Mouse (Mus musculus): ENCODE results near the gene Tradd.
"Not testable (repeated sequence)": the region's sequence is repeated elsewhere in the genome, so short reads cannot be mapped to it uniquely, and the experiment has no call there.

The Tradd gene

DNA sequence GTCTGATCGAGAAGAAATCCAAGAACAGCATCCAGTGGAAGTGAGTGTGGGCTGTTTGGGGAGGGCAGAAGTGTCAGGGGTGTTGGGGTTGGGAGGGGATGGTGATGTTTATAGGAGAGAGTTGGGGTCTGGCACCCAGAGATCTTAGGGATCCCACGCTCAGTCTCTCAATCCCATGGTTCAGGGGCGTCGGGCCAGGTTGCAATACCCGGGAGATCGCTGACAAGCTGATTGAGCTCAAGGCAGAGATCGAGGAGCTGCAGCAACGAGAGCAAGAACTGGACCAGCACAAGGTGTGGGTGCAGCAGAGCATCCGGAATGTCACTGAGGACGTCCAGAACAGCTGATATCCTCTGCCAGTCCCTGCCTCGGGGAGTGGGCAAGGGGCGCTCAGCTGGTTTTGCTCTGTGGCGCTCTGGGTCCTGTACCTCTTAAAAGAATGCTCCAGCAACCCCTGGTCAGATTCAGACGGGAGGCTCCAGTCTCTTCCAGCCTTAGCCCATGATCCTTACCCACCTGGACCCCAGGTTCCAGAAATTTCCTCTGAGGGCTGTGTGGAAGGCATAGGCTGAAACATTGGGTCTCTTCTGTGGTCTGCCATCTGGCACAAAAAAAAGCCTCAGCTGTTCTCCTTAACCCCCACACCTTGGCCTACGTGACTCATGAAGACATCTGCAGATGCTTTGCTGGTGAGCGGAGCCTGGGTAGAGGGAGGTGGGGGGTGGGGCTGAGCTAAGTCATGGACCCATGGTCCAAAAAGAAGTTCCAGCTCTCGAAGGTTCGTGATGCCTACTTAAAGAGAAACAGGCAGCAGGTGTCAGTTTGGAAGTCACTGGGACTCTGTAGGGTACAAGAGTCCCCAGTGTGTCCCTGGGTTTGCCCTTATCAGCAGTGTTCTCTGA is 34.2 kb upstream of the Tradd start:
- peaks cover 89% of the 10 kb centered on the region for H3K4me1 ChIP-seq (replicated peaks; ENCODE audit: low read depth, low read length)
- peaks cover 55% of the 10 kb centered on the region for H3K36me3 ChIP-seq (ENCODE audit: insufficient read depth, low read length)
- TF ChIP-seq NANOG (IDR thresholded peaks at IDR 0.05; ENCODE audit: borderline replicate concordance, low read length), result no peak
- no peak for TF ChIP-seq POU5F1 (IDR thresholded peaks at IDR 0.05; ENCODE audit: borderline replicate concordance, low read length)
- no peak for TF ChIP-seq CTCF (conservative IDR thresholded peaks at IDR 0.05; ENCODE audit: low read length)
- H3K27me3 ChIP-seq (ENCODE audit: insufficient read depth, low read length), result no peaks in the 10 kb centered on the region; the same call in 1 of the 2 replicates
- no peaks in the 10 kb centered on the region for H3K9me3 ChIP-seq (ENCODE audit: low read length)
- H3K4me3 ChIP-seq (replicated peaks; ENCODE audit: low read length), result peak overlapping the region; percentile 100

DNA sequence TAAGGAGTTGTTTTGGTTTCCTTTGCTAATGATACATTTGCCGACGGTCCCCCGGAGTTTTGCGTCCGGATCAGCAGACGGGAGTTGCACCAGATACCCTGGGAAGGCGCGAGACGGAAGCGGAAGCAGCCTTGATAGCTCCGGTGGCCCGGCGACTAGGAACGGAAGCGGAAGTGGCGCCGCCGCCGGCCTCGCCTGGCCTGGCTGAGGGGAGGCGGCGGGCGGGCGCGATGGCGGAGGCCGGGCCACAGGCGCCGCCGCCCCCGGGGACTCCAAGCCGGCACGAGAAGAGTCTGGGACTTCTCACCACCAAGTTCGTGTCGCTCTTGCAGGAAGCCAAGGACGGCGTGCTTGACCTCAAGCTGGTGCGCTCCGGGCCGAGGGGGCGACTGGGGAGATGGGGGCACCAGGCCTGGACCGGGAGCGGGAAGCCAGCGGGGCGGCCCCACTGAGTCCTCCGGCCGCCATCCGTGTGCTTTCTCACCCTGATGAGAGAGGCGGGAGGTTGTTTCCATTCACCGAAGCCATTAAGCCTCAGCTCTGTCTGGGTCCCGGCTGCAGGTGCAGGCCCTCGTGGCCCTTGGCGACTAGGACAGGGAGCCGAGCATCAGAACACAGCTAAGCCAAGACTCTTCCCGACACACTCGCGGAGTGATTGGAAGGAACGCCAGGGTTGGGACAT is 33.2 kb upstream of the Tradd start, which contains the start of gene E2f4:
Gene E2f4 (plus strand): TSS at position 153 of the 682 bp plus-strand sequence.
- H3K4me3 ChIP-seq (replicated peaks; ENCODE audit: low read length), result peak within 1 kb of the TSS; percentile 100
- TF ChIP-seq POU5F1 (IDR thresholded peaks at IDR 0.05; ENCODE audit: borderline replicate concordance, low read length) (no peak), NANOG (IDR thresholded peaks at IDR 0.05; ENCODE audit: borderline replicate concordance, low read length) (no peak), CTCF (conservative IDR thresholded peaks at IDR 0.05; ENCODE audit: low read length) (no peak)
- H3K9me3 ChIP-seq (ENCODE audit: low read length), result no peaks in the 10 kb centered on the region
- peaks cover 46% of the 10 kb centered on the region for H3K36me3 ChIP-seq (ENCODE audit: insufficient read depth, low read length)
- H3K27me3 ChIP-seq (ENCODE audit: insufficient read depth, low read length), result peaks cover 9% of the 10 kb centered on the region
- peaks cover 89% of the 10 kb centered on the region for H3K4me1 ChIP-seq (replicated peaks; ENCODE audit: low read depth, low read length)

DNA sequence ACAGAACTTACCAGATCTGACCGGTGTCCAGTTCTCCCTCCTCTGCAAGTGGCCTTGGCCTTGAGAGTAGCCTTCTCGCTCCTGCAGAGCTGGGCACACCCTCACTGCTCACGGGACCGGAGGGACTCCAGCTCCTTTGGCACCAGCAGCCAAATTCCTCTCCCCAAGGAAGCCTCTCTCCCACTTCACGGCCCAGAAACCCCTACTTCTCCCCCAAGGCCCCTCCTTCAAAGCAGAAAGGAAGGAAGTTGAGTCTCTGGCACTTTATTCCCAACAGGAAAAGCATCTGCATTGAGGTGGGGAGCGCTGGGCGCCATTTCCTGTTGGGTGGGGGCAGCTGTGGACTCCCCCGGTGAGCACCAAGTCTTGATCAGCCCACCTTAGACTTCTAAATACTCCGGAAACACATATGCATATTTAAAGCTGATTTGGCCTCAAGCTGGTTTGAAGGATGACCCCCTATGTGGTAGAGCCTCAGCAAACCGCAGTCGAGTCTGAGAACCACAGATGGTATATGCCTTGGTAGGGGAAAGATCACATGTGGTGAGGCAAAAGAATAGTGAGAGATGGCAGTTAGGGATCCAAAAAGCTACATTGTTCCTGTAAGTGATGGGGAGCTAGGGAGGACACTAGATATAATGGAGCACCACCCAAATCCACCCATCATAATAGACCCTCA is 31.6 kb upstream of the Tradd start, which contains the start of gene Exoc3l:
Gene Exoc3l (minus strand): TSS at position 207 of the 679 bp plus-strand sequence.
- H3K36me3 ChIP-seq (ENCODE audit: insufficient read depth, low read length), result peaks cover 30% of the 10 kb centered on the region
- H3K9me3 ChIP-seq (ENCODE audit: low read length), result no peaks in the 10 kb centered on the region
- H3K4me3 ChIP-seq (replicated peaks; ENCODE audit: low read length), result peak within 1 kb of the TSS; percentile 100
- H3K27me3 ChIP-seq (ENCODE audit: insufficient read depth, low read length), result peaks cover 14% of the 10 kb centered on the region
- H3K4me1 ChIP-seq (replicated peaks; ENCODE audit: low read depth, low read length), result peaks cover 82% of the 10 kb centered on the region
- TF ChIP-seq POU5F1 (IDR thresholded peaks at IDR 0.05; ENCODE audit: borderline replicate concordance, low read length) (no peak), NANOG (IDR thresholded peaks at IDR 0.05; ENCODE audit: borderline replicate concordance, low read length) (no peak), CTCF (conservative IDR thresholded peaks at IDR 0.05; ENCODE audit: low read length) (no peak)

DNA sequence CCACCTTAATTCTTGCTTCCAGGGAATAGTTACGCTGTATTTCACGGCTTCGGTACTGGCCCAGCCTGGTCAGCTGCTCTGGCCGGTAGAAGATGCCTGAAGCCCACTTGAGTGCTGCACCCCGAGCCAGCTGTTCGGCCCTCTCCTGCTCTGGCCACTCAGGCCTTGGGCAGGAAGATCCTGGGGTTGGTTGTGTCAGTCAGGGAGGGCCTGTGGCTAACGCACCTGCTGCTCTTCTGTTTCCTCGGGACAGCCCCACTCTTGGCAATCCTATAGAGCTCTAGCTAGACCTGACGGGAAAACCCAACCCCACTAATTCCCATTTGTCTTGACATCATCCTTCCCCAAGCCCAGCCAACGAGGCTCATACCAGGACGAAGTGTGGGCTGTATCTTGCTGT is 30.8 kb upstream of the Tradd start:
- H3K4me3 ChIP-seq (replicated peaks; ENCODE audit: low read length), result peak overlapping the region; percentile 77
- TF ChIP-seq CTCF (conservative IDR thresholded peaks at IDR 0.05; ENCODE audit: low read length) (no peak), NANOG (IDR thresholded peaks at IDR 0.05; ENCODE audit: borderline replicate concordance, low read length) (no peak), POU5F1 (IDR thresholded peaks at IDR 0.05; ENCODE audit: borderline replicate concordance, low read length) (no peak)
- H3K9me3 ChIP-seq (ENCODE audit: low read length), result no peaks in the 10 kb centered on the region

DNA sequence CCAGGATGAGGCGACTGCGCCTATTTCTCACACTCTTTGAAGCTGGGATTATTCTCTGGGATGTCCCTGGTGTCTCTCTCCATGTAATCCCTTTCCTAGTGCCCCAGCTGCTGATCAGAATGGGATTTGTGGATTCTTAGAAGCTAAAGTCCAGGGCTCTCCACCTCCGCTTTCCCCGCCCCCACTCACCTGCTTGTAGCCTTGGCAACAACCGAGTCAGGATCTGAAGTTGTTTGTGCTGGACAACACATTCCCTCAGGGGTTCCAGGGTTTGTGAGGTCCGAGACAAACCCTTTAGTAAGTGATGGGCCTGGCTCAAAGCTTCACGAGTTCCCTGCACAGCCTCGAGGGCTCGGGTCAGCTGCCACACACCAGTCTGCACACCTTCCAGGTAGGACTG is 30.4 kb upstream of the Tradd start:
- H3K9me3 ChIP-seq (ENCODE audit: low read length), result no peaks in the 10 kb centered on the region
- peaks cover 81% of the 10 kb centered on the region for H3K4me1 ChIP-seq (replicated peaks; ENCODE audit: low read depth, low read length)
- peak overlapping the region; percentile 77 for H3K4me3 ChIP-seq (replicated peaks; ENCODE audit: low read length)
- peaks cover 17% of the 10 kb centered on the region for H3K36me3 ChIP-seq (ENCODE audit: insufficient read depth, low read length)
- peaks cover 24% of the 10 kb centered on the region for H3K27me3 ChIP-seq (ENCODE audit: insufficient read depth, low read length)
- TF ChIP-seq NANOG (IDR thresholded peaks at IDR 0.05; ENCODE audit: borderline replicate concordance, low read length) (no peak), CTCF (conservative IDR thresholded peaks at IDR 0.05; ENCODE audit: low read length) (no peak), POU5F1 (IDR thresholded peaks at IDR 0.05; ENCODE audit: borderline replicate concordance, low read length) (no peak)

More for the DNA sequence above, 30.8 kb upstream of the Tradd start:
- Histone ChIP-seq H3K36me3 (ENCODE audit: insufficient read depth, low read length) (peaks cover 22% of the 10 kb centered on the region), H3K4me1 (replicated peaks; ENCODE audit: low read depth, low read length) (peaks cover 81% of the 10 kb centered on the region), H3K27me3 (ENCODE audit: insufficient read depth, low read length) (peaks cover 20% of the 10 kb centered on the region)

DNA sequence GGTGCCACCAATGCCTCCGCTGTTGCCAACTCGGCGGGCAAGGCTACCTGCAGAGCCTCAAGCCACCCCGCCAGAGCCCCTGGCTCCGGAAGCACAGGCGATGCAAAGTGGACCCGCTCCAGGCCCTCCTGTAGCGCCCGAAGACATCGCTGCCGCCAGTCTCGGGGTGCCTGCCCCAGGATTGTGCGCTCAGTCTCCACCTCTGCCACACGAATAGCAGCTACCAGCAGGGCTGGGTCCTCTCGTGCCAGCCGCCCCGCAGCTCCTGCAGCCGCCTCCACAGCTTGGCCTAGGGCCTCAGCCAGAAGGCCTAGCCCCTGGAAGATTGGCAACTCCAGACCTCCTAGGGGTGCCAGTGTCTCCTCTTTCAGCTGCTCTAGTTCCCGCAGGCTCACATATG is 29.0 kb upstream of the Tradd start:
- Histone ChIP-seq H3K4me3 (replicated peaks; ENCODE audit: low read length) (peak overlapping the region; percentile 79), H3K36me3 (ENCODE audit: insufficient read depth, low read length) (peaks cover 3% of the 10 kb centered on the region), H3K9me3 (ENCODE audit: low read length) (no peaks in the 10 kb centered on the region), H3K27me3 (ENCODE audit: insufficient read depth, low read length) (peaks cover 26% of the 10 kb centered on the region), H3K4me1 (replicated peaks; ENCODE audit: low read depth, low read length) (peaks cover 75% of the 10 kb centered on the region)
- TF ChIP-seq NANOG (IDR thresholded peaks at IDR 0.05; ENCODE audit: borderline replicate concordance, low read length) (no peak), POU5F1 (IDR thresholded peaks at IDR 0.05; ENCODE audit: borderline replicate concordance, low read length) (no peak), CTCF (conservative IDR thresholded peaks at IDR 0.05; ENCODE audit: low read length) (no peak)

DNA sequence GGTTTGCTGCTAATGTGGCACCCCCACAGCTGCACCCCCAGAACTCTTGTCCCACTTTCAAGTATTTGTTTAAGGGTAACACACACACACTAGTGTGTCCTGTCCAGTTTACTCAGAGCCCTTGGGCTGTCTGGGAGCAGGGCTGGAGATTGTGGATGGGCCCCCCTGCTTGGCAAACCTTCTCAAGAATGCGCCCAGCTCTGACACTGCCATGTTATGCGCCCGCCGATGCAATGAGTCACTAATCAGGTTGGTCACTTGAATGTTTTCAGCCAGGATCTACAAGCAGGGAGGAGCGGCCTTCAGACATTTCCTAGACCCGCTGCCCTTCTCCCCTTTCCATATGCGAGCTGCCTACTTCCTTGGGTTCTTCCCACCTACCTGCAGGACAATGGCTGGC is 28.1 kb upstream of the Tradd start:
- H3K4me3 ChIP-seq (replicated peaks; ENCODE audit: low read length), result peak overlapping the region; percentile 79
- TF ChIP-seq POU5F1 (IDR thresholded peaks at IDR 0.05; ENCODE audit: borderline replicate concordance, low read length) (no peak), CTCF (conservative IDR thresholded peaks at IDR 0.05; ENCODE audit: low read length) (no peak), NANOG (IDR thresholded peaks at IDR 0.05; ENCODE audit: borderline replicate concordance, low read length) (no peak)
- no peaks in the 10 kb centered on the region for H3K36me3 ChIP-seq (ENCODE audit: insufficient read depth, low read length)
- peaks cover 77% of the 10 kb centered on the region for H3K4me1 ChIP-seq (replicated peaks; ENCODE audit: low read depth, low read length)
- H3K9me3 ChIP-seq (ENCODE audit: low read length), result no peaks in the 10 kb centered on the region
- H3K27me3 ChIP-seq (ENCODE audit: insufficient read depth, low read length), result peaks cover 26% of the 10 kb centered on the region

DNA sequence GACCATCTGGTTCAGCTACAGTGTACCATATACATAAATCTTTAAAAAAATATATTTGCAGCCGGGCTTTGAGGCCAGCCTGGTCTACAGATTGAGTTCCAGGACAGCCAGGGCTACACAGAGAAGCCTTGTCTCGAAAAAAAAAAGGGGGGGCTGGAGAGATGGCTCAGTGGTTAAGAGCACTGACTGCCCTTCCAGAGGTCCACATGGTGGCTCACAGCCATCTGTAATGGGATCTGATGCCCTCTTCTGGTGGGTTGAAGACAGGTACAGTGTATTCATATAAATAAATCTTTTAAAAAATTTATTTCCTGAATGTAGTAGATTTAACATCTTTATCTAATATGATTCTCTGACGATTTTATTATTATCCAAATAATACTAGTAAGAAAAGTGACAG is 27.4 kb upstream of the Tradd start:
- not testable (repeated sequence) for H3K9me3 ChIP-seq (ENCODE audit: low read length); H3K4me3 ChIP-seq (replicated peaks; ENCODE audit: low read length); H3K36me3 ChIP-seq (ENCODE audit: insufficient read depth, low read length)
- peaks cover 27% of the 10 kb centered on the region for H3K27me3 ChIP-seq (ENCODE audit: insufficient read depth, low read length)
- H3K4me1 ChIP-seq (replicated peaks; ENCODE audit: low read depth, low read length), result peaks cover 73% of the 10 kb centered on the region

DNA sequence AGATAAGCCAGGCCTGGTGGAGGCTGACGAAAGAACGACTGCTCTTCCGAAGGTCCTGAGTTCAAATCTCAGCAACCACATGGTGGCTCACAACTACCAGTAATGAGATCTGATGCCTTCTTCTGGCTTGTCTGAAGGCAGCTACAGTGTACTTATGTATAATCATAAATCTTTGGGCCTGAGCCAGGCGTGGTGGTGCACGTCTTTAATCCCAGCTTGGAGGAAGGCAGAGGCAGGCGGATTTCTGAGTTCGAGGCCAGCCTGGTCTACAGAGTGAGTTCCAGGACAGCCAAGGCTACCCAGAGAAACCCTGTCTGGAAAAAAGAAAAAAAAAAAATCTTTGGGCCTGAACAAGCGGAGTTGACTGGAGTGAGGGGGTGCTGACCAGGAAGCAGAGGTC is 27.0 kb upstream of the Tradd start:
- not testable (repeated sequence) for H3K36me3 ChIP-seq (ENCODE audit: insufficient read depth, low read length); H3K9me3 ChIP-seq (ENCODE audit: low read length); H3K4me3 ChIP-seq (replicated peaks; ENCODE audit: low read length)
- Histone ChIP-seq H3K27me3 (ENCODE audit: insufficient read depth, low read length) (peaks cover 30% of the 10 kb centered on the region), H3K4me1 (replicated peaks; ENCODE audit: low read depth, low read length) (peaks cover 73% of the 10 kb centered on the region)
